Mouse (Mus musculus) cerebellum, postnatal 10 days (tissue): Measurements from ENCODE around the gene Igf1r.

Source experiments
- DNase-seq, 2 experiments: peaks; one replicate each; pipeline ENCODE4 v3.0.0; 2021; ENCODE audit warnings: mixed read lengths in 2 of 2

Igf1r gene

GRCm38 (mm10) chr7:68189211-68189610 is 236.6 kb downstream of the Igf1r start:
- no peak for DNase-seq

DNA sequence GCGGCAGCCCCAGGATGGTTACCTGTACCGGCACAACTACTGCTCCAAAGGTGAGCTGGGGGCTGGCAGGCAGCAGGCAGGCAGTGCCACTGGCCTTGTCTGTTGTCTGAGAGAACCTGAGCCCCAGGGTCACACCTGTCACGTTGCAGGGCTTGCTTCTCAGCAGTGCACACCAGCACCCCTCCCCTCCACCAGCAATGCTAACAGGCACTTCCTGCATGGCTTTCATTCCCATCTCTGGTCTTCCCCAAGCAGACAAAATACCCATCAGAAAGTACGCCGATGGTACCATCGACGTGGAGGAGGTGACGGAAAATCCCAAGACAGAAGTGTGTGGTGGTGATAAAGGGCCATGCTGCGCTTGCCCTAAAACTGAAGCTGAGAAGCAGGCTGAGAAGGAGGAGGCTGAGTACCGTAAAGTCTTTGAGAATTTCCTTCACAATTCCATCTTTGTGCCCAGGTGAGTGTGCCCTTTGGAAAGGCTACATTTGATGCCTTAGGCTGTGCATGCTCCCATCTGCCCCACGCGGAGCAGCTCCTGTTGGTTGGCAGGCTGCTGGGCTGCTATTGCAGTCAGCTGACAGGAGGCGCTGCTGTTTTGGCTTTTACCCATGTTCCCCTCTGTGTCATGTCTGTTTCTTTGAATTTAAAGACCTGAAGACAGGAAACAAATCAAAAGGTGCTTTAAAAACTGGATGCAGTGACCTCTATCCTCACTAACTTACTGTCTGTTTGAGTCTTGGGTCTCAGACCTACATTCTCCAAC is 237.2 kb downstream of the Igf1r start:
- DNase-seq: peak; percentile 47 to 51

DNA sequence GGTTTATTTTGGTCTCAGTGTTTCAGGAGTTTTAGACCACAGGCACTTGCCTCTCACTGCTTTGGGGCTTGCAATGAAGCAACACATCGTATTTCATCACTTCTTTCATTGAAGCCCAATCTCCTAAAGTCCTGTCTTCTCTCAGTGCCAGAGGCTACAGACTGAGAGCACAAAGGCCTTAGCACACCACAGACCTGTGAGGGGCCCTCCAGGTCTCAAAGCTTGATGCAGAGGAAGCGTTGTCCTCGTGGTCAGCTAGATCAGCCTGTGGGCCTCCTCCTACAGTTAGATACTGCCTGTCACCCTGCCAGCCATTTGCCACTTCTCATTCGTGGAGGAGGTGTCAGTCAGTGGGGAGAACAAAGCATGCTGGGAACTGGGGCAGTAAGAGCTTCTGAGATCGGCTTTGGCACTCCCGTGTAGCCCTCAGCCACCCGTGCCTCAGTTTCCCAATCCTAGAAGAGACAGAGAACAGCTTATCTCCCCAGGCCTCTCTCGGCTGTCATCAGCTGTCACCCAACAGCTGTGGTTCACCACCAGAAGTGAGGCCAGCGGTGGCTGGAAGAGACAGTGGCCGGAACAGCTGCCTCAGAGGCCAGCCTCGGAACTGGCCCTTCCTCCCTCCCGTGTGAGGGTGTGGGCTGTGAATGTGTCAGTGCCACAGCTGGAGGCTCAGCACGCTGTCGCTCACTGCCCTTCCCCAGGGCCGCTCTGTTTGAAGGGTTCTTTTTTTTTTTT is 241.5 kb downstream of the Igf1r start:
- DNase-seq: no peak

GRCm38 (mm10) chr7:68199609-68200008 is 247.0 kb downstream of the Igf1r start:
- DNase-seq: no peak

- no peak for DNase-seq
Measured at GRCm38 (mm10) chr7:68205776-68206427, 253.3 kb downstream of the Igf1r start.

GRCm38 (mm10) chr7:68209039-68209438 is 256.4 kb downstream of the Igf1r start:
- no peak for DNase-seq

DNA sequence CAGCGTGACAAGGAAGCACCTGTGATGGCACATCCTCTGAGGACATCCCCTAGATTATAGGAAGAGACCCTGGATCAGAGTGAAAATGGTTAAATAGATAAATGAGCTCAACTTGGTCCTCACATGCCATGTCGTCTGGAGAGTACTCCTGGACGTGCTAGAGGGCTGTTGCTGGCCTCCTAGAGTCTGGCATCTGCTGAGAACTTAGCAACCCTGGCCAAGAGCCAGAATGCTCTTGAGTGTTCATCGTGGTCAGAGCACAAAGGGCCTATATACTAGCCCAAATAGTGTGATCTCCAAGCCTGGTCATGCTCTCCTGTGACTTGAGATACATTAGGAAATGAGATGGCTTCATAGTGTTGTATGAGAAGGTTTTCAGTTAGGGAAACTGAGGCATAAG is 257.8 kb downstream of the Igf1r start:
- DNase-seq: peak in 1 of 2 experiments; percentile 43

GRCm38 (mm10) chr7:68211883-68212282 is 259.3 kb downstream of the Igf1r start:
- DNase-seq: peak; percentile 72 to 78

GRCm38 (mm10) chr7:68213842-68214241 is 261.2 kb downstream of the Igf1r start:
- DNase-seq: no peak

- DNase-seq: peak; percentile 50 to 61
Measured at GRCm38 (mm10) chr7:68215522-68216070, 263.0 kb downstream of the Igf1r start.

GRCm38 (mm10) chr7:68218879-68219278 is 266.3 kb downstream of the Igf1r start:
- DNase-seq: peak; percentile 67

DNA sequence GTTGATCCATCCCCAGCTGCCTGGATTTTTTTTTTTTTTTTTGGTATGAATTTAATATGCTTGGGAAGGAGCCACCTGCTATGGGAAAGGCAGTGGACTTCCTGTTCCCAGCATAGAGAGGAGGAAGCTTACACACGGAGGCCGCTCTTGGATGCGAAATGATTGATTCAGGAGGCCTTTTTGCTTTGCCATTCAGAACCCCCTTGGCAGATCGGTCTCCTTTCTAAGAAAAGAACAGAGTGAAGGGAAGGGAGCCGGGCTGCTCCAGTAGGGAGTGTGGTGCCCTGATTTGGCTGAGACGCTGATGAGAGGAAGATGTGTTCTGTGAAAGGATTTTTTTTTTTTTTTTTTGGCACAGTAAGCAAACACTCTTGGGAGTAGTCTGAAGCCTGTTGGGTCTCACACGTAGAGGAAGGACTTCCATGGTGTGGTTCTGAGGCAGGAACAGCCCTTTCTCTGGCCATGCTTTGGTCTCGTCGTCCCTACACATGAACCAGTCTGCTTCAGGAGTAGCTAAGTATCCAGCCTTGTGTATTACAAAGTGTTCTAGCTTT is 269.1 kb downstream of the Igf1r start:
- DNase-seq: peak in 1 of 2 experiments; percentile 27

DNA sequence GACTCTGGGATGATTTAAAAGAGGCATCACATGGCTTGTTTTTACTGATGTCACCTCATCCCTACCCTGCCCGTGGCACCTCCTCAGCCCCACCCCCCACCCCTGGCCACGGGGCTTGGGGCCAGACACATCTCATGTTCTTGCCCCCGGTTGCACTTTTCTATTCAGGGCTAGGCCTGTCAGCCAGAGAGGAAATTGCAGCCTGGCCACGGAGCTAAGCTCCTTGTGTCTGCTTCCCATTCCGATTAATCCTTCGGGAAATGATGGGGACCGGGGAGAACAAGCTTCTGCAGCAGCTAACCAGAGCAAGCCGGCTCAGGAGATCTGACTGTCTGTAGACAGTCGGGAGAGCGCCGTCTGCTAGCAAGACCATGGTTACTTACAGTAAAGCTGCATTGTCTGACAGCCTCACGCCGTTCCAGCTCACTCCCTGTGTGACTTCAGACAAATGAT is 270.8 kb downstream of the Igf1r start:
- DNase-seq: no peak

DNA sequence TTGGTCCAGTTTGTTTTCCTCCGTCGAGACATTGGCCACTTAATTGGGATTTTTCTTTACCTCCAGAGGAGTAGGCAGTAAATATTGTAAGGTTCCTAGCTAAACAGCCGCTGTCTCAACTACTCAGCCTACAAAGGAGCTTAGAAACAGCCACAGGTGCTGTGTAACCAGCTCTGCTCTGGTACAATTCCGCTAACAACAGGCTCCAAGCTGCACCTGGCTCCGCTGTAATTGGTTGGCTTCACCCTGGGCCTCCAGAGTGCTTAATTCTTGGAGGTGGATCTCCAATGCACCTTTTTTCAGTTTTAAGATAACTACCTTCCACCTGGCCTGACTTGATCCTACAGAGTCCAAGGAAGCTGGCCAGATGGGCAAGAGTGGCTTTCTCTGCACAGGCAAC is 271.4 kb downstream of the Igf1r start:
- no peak for DNase-seq

DNA sequence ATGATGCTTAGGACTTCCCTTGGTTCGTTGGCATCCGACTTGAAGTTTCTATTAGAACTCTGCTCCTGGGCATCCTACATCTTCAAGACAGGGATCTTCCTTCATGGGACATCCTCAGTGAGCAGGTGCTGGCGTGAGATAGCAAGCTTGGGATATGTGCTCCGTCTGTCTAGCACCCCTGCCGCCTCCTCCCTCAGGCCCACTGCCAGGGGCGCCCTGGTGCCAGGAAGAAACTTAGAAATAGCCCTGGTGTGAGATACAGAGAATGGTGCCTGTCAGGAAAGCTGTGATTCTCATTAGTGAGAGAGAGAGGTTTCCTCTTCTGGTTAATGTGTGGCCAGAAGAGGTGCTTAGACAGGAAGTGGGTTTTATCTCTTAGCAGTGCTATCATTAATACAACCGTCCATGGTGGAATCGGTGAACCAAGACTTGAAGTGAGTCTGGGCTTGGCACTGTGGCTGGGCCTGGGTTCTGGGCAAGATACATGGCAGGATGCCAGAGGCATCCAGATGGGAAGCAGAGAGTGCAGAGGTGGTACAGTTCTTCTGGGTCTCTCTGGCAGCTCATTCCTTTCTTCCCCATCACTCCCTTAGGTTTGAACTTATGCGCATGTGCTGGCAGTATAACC is 272.9 kb downstream of the Igf1r start:
- DNase-seq: peak; percentile 62 to 76

DNA sequence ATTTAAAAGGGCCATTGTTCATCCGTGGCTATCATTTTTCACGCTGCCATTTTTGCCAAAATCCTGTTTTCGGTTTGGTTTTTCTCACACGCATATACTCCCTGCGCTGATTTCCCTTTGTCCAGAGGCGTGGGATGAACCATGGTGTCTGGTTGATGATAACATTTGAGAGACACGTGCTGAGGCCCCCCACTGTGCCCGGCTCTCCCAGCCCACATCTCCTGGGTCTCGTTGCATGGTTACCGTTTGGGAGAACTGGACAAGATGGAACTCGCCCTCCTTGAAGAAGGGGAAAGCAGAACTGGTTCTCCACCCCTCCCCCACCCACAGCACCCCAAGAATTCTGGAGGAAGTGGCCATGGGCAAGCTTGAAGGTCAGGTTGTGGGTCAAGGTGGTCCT is 274.4 kb downstream of the Igf1r start:
- peak; percentile 52 to 58 for DNase-seq

DNA sequence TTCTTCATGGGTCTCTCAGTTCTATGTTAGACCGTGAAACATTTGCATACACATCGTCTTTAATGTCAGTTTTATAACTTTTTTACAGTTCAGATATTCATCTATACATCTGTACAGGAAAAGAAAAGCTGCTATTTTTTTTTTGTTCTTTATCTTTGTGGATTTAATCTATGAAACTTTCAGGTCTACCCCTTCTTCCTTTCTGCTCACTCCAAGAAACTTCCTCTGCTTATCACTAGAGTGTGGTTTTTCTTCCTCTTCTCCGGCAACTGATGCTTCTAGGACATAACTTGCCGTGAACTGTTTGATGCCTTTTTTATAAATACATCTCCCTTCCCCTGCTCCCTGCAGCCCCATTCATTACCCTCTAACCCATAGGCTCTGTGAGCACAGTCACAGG is 275.0 kb downstream of the Igf1r start:
- DNase-seq: no peak

- DNase-seq: no peak
Measured at GRCm38 (mm10) chr7:68228491-68228890, 275.9 kb downstream of the Igf1r start.

GRCm38 (mm10) chr7:68230831-68231230 is 278.2 kb downstream of the Igf1r start:
- DNase-seq: peak; percentile 72 to 82

DNA sequence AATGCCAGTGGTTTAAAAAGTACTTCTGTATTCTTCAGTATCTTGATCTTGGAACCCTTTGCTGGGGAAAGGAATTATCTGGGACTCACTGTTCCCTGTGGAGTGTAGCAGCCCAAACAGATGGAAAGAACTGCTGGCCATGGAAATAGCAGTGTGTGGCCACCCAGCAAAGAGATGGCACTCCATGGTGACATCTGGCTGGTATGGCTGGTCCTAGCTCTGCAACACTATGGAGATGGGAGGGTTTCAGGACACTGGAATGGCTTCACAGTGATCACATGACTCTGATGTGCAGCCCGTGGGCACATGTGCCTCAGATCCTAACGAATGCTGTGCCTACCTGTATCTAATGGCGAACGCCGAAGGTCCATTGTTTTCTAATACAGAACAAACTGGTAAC is 279.9 kb downstream of the Igf1r start:
- peak; percentile 54 to 69 for DNase-seq

GRCm38 (mm10) chr7:68233619-68234223 is 281.1 kb downstream of the Igf1r start:
- DNase-seq: peak in 1 of 2 experiments; percentile 53

- DNase-seq: peak; percentile 82 to 84
Measured at GRCm38 (mm10) chr7:68236817-68237216, 284.2 kb downstream of the Igf1r start.
